Mouse (Mus musculus): Measurements from ENCODE around the gene Fnbp1l.

Gene Fnbp1l

DNA sequence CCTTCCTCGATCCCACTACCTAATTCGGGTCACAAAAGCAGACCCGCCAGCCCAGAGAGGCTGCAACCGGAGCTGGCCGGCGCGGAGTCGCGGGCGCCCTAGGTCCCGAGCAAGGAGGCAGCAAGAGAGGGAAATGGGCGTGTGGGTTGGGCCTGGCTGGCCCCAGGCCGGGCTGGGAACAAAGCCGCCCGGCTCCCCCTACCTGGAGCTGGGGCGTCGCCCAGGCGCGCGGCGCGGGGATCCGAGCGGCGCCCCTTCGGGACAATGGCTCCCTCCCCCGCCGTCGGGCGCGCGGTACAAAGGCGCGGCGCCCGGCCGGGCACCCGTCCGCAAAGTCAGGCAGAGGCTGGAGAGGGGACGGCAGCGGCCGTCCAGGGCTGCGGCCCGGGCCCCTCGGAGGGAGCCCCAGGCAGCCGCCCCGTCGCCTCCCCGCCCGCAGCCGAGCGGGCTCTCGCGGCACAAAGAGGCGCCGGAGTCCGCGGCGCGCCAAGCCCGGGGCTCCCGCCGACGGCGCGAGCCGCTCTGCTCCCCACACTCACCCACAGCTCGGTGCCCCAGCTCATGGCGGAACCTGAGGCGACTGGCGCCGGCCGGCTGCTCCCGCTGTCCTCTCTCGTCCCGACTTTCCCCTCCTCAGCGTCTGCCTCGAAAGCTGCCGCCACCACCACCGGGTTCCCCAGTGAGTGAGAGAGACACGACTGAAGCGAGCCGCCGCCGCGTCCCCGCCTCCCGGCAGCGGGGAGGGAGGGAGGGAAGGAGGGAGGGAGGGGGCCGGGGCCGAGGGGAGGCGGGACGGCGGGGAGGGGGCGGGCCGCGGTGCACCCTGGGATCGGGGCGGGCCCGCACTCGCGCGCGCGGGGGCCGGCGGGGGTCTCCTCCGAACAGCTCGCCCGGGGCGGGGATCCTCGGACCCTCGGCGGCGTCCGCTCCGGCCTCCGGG, at the start of gene Fnbp1l:
Fnbp1l (minus strand) TSS at position 725 of the 940 bp plus-strand sequence.
- DNase-seq (ENCODE audit: low read depth, low spot score), result peak; percentile 80

DNA sequence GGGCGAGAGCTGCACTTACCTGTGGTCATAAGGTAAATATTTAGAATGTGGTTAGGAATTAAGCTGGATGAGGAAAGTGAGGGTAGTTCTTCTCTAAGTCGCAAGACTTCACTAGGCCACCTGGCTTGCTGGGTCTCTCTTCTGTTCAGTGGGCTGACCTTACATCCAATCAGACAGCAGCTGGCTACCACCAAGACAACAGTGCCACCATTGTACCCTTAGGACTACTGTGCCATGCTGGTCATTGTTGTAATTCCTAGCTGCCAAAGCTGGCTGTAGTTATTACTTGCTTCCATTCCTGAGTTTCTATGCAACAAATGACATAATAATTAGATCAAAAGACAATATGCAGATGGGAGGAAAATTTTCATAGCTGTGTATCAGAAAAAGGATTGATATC, 41.3 kb upstream of the Fnbp1l start:
- no peak for DNase-seq (ENCODE audit: low read depth, low spot score)

DNA sequence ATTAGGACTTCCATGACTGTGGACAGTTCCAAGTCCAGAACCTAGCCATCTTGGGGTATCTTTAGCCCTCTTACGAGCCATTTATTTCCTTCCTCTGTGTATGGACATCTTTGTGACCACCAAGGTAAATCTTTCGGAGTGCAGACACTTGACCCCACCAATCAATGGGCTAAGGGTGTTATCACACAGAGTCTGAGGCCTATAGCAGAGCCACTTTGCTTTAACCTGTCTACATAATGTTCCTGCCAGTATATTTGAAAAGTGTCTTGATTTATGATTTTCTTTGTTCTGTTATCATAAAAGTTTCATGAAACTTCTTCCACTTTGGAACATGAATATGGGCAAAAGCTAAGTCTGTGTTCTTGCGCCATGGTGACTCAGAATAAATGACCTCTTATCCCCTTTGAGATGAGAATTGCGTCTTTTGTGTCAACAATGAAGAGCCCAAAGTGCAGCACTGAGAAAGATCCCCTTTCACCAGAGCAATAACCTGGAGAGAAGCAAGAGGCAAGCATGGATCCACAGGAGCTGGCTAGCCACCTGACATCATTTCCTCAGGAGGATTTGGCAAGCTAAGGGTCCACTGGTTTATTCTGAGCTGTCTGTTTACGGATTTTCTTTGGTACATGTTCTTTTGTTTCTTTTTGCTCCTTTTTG, 39.9 kb upstream of the Fnbp1l start:
- no peak for DNase-seq (ENCODE audit: low read depth, low spot score)

DNA sequence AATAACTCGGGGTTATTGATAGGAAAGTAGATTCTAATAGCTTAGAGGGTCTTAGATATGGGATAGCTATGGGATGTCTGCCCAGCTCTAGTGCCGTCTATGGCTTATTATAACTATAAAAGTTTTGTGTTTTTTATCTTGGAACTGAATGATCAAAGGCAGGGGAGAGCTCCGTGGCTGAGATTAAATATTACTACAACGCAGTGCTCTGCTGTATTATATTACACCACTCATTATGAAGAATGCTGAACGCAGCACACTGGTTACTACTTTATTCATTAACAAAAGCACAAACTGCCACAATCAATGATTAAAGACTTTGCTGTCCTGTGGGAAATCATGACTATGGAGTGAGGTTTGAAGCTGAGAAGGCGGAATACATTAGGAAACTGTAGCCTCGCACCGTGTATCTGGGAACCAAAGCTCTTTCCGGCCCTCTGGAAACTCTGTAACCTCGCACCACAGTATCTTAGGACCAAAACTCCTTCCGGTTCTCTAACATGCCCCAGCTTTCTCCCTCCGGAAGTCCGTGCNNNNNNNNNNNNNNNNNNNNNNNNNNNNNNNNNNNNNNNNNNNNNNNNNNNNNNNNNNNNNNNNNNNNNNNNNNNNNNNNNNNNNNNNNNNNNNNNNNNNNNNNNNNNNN, 27.8 kb upstream of the Fnbp1l start:
- DNase-seq (ENCODE audit: low read depth, low spot score), result no peak

DNA sequence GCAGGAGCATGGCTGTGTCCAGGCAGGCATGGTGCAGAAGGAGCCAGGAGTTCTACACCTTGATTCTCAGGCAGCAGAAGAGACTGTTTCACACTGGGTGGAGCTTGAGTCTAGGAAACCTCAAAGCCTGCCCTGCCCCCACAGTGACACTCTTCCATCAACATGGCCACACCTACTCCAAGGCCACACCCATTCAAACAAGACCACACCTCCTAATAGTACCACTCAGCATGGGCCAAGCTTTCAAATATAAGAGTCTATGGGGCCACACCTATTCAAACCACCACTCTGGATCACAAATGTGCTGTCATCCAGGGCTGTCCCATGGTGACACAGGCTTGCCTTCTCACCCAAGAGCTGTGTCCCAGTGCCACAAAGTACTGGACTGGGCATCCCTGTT, 20.8 kb upstream of the Fnbp1l start:
- DNase-seq (ENCODE audit: low read depth, low spot score), result no peak

DNA sequence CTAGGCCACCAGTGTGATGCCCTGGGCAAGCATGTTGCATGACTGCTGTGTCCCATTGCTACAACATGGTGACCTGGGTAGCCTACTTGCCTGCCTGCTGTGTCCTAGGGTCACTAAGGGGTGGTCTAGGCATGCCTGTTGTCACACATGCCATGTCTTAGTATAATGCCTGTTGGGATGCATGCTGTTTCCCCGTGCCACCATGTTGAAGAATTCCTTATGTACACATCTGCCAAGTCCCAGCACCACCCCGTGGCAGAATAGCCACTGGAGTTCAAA, 19.6 kb upstream of the Fnbp1l start:
- DNase-seq (ENCODE audit: low read depth, low spot score), result no peak

DNA sequence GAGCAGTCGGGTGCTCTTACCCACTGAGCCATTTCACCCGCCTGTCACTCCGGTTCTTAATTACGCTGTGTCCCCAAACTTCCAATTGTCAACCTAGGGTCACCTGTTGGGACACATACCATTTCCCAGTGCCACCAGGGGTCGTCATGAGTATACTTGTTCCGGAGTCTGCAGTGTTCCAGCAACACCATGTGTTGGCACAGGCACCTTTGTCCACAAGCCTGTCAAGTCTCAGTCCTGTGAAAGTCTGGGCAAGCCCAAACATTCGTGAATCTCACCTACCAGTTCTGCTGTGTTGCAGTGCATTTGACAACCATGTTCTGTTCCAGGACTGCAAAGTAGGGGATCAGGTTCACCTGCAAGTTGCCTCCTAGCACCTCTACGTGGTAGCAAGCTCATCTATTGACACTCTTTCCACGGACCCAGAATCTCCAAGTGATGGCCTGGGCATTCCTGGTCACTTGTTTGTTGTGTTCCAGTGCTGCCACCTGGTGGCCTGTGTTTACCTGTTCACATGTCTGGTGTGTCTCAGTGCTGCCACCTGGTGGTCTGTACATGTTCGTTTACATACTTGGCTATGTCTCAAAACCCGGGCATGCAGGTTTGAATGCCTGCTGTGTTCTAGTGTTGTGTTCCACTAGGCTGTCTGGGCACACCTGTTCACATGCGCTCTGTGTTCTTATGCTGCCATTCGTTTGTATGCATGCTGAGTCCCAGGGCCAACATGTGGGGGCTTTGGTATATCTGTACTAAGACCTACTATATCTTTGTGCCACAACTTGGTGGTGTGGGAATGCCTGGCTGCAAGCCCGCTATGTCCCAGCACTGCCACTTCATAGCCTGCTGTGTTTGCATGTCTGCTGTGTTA, 19.0 kb upstream of the Fnbp1l start:
- peak; percentile 99 for DNase-seq (ENCODE audit: low read depth, low spot score)

DNA sequence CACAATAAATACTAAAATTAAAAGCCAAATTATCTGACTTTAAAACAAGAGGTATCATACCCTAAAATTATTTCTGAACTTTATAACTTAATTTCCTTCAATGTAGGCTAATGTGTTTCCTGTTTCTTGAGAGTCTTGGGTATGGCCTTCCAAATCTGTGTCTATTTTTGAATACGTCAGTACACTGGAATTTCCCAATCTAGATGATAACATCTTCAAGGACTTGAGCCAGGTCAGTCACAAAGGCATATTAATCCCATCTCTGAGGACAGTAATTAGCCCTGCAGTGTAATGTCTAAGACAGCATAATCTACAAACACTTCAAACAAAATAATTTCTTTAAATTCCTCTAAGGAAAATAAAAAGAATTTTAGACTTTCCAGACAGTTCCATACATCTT, 17.8 kb upstream of the Fnbp1l start:
- DNase-seq (ENCODE audit: low read depth, low spot score), result no peak

DNA sequence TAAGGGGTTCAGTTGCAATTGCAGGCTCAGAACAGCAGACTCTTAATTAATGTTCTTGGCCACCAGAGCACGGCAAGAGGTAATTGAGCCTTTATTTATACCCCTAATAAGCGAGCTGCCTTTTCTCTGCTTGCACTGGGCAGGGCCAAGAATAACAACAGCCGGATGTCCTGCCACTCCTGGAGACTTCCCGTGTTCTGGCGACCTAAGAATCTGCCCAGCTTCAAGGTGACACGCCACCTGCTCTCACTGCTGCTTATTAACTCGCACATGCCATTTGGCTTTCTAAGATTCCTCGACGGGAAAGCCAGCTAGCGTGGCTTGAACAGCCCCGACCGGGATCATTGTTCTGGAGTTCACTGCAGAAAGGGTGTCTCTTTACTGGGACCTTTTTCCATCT, 15.7 kb upstream of the Fnbp1l start:
- peak; percentile 64 for DNase-seq (ENCODE audit: low read depth, low spot score)

DNA sequence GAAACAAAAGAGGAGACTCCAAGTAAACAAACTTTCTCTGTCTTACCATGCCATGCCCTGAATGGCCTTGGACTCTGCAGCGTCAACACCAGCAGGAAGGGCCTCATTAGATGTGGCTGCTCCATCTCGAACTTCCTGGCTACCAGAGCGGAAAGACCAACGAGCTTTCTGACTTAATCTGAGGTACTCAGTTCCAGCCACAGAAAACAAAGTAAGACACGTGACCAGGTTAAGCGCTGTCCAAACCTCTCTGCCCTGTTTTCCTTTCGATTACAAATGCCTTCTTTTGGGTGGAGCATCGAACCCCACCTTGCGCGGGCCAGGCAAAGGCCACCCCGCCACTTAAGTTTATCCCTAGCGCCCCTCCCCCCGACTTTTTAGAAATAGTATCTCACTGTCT, 10.1 kb upstream of the Fnbp1l start:
- no peak for DNase-seq (ENCODE audit: low read depth, low spot score)

DNA sequence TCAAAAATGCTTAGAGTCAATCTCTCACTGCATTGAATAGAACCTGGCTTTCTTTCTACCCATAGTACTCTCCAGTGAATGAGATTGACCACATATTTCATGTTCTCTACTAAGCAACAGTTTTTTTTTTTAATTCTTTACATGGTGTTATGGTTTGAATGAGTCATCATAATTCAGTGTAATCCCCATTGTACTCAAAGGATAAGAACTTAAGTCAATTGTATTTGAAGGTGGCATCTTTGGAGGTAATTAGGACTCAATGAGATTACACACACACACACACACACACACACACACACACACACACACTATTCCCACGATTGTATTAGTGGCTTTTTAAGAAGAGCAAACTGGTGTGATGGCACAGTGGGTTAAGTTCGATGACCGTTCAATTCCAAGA, 9.4 kb upstream of the Fnbp1l start:
- DNase-seq (ENCODE audit: low read depth, low spot score), result no peak

DNA sequence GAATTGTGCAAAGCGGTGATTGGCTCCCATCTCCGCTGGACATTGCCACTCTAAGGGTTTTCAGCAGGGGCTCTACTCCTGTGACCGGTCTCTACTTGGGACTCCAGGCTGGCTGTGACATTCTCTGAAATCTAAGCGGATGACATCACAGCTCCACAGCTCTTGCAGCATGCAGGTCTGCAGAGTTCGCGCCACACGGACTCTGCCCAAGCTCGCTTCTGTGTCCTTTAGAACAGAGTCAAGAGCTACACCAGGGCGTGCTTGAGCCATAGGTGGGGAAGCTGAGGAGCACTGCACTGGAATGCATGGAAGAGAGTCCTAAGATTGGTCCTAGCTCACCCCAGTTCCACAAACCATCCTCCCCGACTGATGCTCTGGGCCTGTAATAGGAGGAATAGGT, 9.0 kb upstream of the Fnbp1l start:
- DNase-seq (ENCODE audit: low read depth, low spot score), result no peak

DNA sequence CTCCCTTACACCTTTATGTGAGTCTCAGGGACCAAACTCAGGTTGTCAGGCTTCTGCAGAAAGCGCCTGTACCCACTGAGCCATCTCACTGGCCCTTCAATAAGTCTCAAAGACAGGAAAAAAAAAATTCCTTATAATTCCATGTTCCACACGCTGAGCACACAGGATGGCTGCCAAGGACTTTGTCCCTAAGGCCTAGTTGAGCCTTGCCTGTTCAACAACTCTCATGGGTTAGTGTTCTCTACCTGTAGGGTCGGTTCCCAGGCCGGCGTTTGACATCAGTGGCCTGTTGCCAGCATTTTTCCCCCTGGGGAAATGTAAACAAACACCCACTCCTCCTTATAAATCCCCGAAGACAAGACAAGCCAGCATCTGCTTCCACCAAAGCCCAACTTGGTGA, 8.3 kb upstream of the Fnbp1l start:
- DNase-seq (ENCODE audit: low read depth, low spot score), result no peak

DNA sequence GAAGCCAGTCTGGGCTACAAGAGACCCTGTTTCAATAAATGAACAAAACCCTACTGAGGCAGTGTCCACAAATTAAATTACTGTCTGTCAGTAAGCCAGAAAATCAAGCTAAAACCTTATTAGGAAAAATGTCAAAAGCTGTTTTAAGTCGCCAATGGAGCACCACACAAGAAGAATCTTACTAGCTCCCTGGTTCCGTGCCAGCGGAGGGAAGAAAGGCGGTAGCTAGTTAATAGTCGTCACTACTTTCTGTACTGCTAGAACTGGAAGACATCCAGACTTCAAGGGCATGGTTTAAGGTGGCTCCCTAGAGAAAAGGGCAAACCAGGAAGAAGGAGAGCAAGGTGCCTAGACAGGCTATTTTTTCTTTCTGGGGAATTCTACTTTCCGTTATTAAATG, 5.1 kb upstream of the Fnbp1l start:
- no peak for DNase-seq (ENCODE audit: low read depth, low spot score)

DNA sequence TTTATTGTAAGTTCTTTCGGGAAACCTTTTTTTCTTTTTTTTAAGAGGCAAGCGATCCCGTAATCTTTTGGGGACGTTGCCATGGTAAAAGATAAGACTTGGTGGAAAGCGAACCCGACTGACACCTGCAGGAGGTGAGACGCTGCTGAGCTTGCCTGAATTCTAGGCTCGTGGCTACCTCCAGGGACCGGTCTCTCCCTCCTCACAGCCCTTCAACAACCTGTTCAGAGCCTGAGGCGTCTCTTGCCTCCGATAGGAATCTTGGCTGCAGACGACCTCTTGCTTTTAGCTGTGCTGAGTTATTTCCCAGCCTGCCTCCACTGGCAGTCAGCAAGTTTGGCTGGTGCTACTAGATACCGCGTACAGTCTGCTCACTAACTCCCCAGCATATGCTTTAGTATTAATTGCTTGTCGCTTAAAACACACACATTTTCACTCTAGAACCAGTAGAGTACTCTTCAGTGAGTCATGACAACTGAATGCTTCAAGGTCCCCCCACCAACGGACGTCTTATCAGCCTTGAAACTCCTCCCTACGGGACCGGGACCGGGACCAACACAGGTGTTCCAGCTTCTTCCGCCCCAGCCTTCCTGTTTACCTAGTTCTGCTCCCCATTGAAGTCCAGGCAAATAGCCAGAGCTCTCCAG, 893 bp upstream of the Fnbp1l start:
- DNase-seq (ENCODE audit: low read depth, low spot score), result peak; percentile 54

DNA sequence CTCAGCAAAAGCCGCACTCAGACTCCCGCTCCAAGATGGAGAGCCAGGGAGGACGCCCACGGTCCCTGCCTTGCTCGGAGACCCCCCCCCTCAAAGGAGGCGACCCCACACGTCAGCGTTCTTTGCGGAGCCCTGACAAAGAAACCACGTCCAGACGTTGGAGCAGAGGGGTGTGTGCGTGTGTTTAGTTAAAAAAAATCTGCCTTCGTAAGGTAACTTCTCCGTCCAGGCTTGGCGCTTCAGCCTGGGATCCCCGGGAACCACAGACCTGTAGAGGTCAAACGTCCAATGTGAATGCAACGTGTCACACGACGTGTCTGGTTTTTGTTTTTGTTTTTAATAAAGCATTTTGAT, 393 bp upstream of the Fnbp1l start:
- DNase-seq (ENCODE audit: low read depth, low spot score), result peak; percentile 63

DNA sequence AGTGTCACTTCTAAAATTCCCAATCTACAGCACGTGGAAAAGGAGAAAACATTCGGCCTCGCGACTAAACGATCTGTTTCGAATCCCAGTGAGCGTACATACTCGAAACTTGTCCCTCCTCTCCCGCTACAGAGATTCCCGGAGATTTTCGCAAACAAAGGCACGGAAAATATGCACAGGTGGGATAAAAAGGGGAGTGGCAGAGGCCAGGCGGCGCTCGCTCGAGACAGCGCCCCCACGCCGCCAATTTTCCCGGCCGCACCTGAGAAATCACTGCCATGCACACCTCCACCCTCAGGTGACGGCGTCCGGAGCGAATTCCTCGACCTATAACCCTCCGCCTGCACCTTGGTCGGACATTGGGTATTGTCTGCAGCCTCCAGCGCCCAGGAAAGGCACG, 1.1 kb downstream of the Fnbp1l start:
- peak; percentile 43 for DNase-seq (ENCODE audit: low read depth, low spot score)

DNA sequence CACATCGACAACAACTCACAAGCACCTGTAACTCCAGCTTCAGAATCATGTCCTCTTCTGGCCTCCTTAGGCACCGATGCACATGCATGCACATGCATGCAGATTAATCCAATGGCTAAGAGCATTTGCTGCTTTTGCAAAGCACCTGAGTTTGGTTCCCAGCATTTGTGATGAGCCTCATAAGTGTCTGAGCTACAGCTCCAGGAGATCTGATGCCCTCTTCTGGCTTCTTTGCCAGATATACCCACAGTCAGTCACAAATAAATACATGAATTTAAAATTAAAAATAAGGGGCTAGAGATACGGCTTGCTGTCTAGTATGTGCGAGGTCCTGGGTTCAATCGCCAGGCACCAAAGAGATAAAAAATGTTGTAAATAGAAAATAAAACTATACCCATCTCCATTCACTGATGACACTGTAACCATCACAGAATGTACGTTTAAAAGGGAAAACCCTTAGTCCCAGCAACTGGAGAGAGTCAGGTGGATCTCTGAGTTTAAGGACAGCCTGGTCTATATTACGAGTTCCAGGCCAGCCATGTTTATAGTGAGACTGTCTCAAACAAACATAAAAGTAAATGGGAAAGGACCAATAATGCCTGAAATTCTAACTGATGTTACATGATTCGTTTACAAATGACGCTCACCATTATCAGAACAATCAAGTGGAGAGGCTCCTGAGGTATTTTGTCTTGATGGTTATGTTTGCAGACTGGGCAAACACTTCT, 1.7 kb downstream of the Fnbp1l start:
- DNase-seq (ENCODE audit: low read depth, low spot score), result no peak

DNA sequence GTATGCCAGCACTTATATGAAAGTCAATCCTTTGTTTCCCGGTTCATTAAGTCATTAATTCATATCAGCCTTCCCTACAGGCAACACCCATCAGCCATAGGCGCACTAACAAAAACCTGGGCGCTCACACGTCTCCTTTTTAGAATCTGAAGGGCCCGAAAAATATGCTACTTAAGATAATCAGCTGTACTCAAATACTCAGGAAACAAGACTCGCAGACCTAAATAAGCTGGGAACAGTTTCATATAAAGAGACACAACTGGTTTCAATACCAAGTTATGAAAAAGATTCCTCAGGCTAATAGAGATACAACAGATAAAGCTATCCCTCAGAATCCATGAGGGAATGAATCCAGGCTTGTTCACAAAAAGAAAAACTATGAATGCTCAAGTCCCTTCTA, 7.0 kb downstream of the Fnbp1l start:
- no peak for DNase-seq (ENCODE audit: low read depth, low spot score)

DNA sequence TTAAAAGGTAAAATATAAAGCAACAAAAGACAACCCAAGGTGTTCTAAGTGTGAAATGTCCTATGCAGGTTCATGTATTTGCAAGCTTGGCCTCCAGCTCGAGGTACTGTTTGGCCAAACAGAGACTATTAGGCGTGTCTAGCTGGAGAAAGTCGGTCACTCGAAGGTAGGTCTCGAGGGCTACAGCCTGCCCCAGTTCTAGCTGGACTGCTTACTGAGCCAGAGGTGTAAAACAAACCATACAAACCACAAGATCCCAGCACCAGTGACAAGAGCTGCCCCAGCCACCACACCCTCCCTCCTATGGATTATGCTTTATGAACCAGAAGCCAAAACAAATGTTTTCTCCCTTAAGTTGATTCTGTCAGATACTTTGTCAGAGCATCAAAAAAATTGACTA, 7.8 kb downstream of the Fnbp1l start:
- DNase-seq (ENCODE audit: low read depth, low spot score), result no peak
